In genomic region chr8:87311282-87311681, GRCm38 (mm10) we compare ENCODE assay signal across 16 mouse cellular contexts.
DNase-seq lines count a peak whose midpoint lies in the region; TF ChIP-seq lines count a peak whose summit lies in the region.
"Had no signal": no experiment of that assay in that cellular context is flagged by ENCODE, and none has a peak within 500 bp of the region (broad histone marks: within the 10 kb centered on the region; RNA-seq: fewer than 3 reads in every experiment).

No protein-coding gene starts in this region.

- H3K4me1 ChIP-seq in cerebellum, adult 2 months (ENCODE audit: control insufficient read depth, insufficient read depth, low read length): peaks cover 2% of the 10 kb centered on the region; the same call in 1 of the 2 replicates
- H3K4me1 ChIP-seq in forebrain, embryonic 10.5 days: no peaks in the 10 kb centered on the region
- H3K4me1 ChIP-seq: embryonic facial prominence, embryonic 13.5 days had no signal

- no peak overlapping the region for H3K27ac ChIP-seq in cerebellum, adult 2 months (ENCODE audit: insufficient read depth, low read length)
- no peak overlapping the region for H3K27ac ChIP-seq in forebrain, embryonic 10.5 days
- H3K27ac ChIP-seq: embryonic facial prominence, embryonic 13.5 days; forebrain, embryonic 13.5 days; left cerebral cortex, adult 2 months; midbrain, embryonic 12.5 days had no signal

- TF ChIP-seq CTCF in cerebellum, adult 2 months (IDR thresholded peaks at IDR 0.05; ENCODE audit: borderline replicate concordance, insufficient read depth, low read depth, low read length): no peak

- peak; percentile 38 to 50 for DNase-seq in cerebellum, adult 2 months
- DNase-seq in cerebellum, adult 8-10 months: no peak
- peak; percentile 8 for DNase-seq in kidney, postnatal 10 days
- no peak for DNase-seq in kidney, adult 9 months
- peak; percentile 30 to 37 for DNase-seq in right cerebral cortex, postnatal 10 days (ENCODE audit: low spot score in 2 of 2)
- DNase-seq in right cerebral cortex, adult 2 months (ENCODE audit: low spot score in 2 of 2): no peak
- peak; percentile 44 to 68 for DNase-seq in cerebellum, postnatal 4 days (ENCODE audit: low spot score in 2 of 2)
- no peak for DNase-seq in forebrain, embryonic 10.5 days (ENCODE audit: extremely low spot score, low spot score)
- DNase-seq: kidney, postnatal 36 days; lung, adult 18-20 months; thymus, postnatal 25 days had no signal

- WGBS in cerebellum, adult 2 months: 21% methylated on average over 7 of the region's 7 CpGs
- 88% methylated on average over 7 of the region's 7 CpGs for WGBS in forebrain, embryonic 10.5 days

- H3K36me3 ChIP-seq in forebrain, embryonic 10.5 days (replicated peaks): no peaks in the 10 kb centered on the region
- H3K36me3 ChIP-seq: embryonic facial prominence, embryonic 13.5 days; G1E; midbrain, embryonic 12.5 days had no signal

- no peak for TF ChIP-seq POLR2A in cerebellum, adult 2 months (IDR thresholded peaks at IDR 0.05; ENCODE audit: borderline replicate concordance, insufficient read depth, low read length)

- H3K4me3 ChIP-seq in cerebellum, adult 2 months (replicated peaks; ENCODE audit: insufficient read depth, low read depth, low read length): no peak overlapping the region
- H3K4me3 ChIP-seq in forebrain, embryonic 10.5 days: no peak overlapping the region
- H3K4me3 ChIP-seq: embryonic facial prominence, embryonic 13.5 days; forebrain, embryonic 13.5 days; left cerebral cortex, adult 2 months; midbrain, embryonic 12.5 days had no signal

- H3K27me3 ChIP-seq in cerebellum, adult 2 months (ENCODE audit: control insufficient read depth, insufficient read depth, low read length): no peaks in the 10 kb centered on the region
- no peaks in the 10 kb centered on the region for H3K27me3 ChIP-seq in forebrain, embryonic 10.5 days (ENCODE audit: poor library complexity, severe bottlenecking)
- H3K27me3 ChIP-seq: embryonic facial prominence, embryonic 13.5 days; forebrain, embryonic 13.5 days; midbrain, embryonic 12.5 days had no signal

- no peaks in the 10 kb centered on the region for H3K9me3 ChIP-seq in forebrain, embryonic 10.5 days
- H3K9me3 ChIP-seq: embryonic facial prominence, embryonic 13.5 days; forebrain, embryonic 13.5 days; midbrain, embryonic 12.5 days had no signal

Comparison
In these comparisons a context has a peak if more than half of its experiments do, and no peak if none do; other contexts are left out.
1. DNase-seq: peak in cerebellum, adult 2 months (2 of 2), kidney, postnatal 10 days (single experiment), right cerebral cortex, postnatal 10 days (2 of 2) and cerebellum, postnatal 4 days (2 of 2); none in cerebellum, adult 8-10 months (single experiment), kidney, adult 9 months (single experiment), right cerebral cortex, adult 2 months (0 of 2) and forebrain, embryonic 10.5 days (single experiment).